Mouse (Mus musculus): ENCODE measurements around the gene Iqsec1.

GRCm38 (mm10) chr6:90783176-90783575, 205.3 kb downstream of the Iqsec1 start:
- TF ChIP-seq POLR2A (IDR thresholded peaks at IDR 0.05; ENCODE audit: low read depth, low read length) (no peak), CTCF (IDR thresholded peaks at IDR 0.05; ENCODE audit: extremely low read depth, insufficient read depth, insufficient read length, insufficient replicate concordance) (no peak)

Data from spleen, adult 2 months (tissue).